Mouse (Mus musculus) lung, postnatal 4 days (tissue): ENCODE data around the gene Cacna1g.

ENCODE experiments used
- DNase-seq, 2 experiments: peaks; one replicate each; pipeline ENCODE4 v3.0.0; 2021

Gene Cacna1g

GRCm38 (mm10) chr11:94444829-94445228 is 29.2 kb downstream of the Cacna1g start:
- DNase-seq, result no peak

DNA sequence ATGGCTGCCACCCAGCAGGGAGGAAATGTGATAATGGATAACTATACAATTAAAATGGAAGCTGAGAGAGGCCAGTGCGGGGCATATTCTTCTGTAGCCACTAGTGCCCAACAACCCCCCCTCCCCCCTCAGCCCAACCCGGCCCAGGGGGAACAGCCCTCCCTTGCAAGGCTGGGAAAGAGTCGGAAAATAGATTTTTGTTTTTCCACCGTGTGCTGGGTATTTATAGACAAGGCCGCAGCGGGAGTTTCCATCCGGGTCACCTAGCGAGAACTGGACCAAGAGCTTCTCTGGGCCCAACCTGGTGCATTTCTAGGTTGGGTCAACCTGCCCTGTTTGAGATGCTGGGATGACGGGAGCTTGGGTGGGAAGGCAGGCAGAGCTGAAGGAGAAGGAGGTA is 32.2 kb downstream of the Cacna1g start:
- DNase-seq, result no peak

DNA sequence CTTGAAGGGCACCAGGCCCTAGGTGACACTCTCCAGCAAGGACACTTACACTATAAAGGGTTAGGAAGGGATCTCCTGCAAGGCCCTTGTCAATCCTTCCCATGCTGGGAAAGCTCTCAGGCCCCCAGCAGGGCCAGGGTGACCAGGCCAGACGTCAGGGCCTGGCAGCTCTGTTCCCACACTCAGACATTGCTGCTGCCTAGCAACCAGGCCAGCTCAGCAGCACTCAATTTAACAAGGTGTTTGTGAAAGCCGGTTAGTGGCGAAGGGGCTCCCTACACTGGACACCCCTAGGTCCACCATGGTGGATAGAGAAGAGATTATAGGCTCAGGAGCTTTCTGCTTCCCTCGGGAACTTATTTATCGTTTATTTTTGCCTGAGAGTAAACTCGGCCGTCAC is 32.9 kb downstream of the Cacna1g start:
- DNase-seq, result no peak

GRCm38 (mm10) chr11:94440421-94440820 is 33.6 kb downstream of the Cacna1g start:
- DNase-seq, result no peak

DNA sequence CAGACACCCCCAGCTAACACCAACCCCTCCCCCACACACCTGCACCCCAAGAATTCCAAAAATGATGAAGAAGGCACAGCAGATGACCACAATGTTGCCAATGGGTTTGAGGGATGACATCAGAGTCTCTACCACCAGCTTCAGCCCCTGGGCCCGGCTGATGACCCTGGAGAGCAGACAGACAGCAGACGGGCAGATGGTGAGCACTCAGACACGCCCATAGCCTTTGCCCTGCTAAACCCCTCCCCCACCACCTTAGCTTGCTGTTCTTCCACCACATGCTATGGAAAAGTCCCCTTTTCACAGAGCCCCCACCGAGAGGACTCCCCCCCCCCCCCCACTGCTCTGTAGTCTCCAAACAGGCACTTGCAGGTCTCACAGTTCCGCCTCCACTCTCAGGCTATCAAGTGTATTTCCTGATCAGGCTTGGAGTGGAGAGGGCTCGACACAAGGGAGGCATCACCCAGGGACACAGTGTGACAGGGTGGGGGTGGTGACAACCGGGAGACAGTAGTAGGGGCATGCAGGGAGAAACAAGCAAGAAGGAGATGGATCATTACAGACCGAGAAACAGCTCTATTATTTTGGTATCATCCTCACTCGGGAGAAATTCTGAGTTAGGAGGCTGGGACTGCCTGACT is 44.9 kb downstream of the Cacna1g start:
- no peak for DNase-seq

GRCm38 (mm10) chr11:94428091-94428835 is 45.7 kb downstream of the Cacna1g start:
- peak; percentile 85 to 94 for DNase-seq

DNA sequence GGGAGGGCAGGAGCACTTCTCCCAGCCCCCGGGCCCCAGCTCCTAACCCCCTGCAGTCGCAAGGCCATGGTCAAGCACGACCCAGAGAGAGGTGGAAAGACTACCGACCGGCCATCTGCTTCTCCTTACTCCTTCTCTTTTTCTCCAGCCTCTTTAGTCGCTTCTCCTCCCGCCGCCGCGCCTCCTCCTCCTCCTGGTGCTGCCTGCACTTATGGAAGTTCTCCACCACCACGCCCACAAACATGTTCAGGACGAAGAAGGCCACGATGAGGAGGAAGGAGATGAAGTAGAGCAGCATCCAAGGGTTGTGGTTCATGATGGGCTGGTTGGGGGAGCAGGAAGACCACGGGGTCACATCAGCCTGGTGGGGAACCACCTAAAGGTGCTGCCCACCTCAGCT is 48.3 kb downstream of the Cacna1g start:
- no peak for DNase-seq

DNA sequence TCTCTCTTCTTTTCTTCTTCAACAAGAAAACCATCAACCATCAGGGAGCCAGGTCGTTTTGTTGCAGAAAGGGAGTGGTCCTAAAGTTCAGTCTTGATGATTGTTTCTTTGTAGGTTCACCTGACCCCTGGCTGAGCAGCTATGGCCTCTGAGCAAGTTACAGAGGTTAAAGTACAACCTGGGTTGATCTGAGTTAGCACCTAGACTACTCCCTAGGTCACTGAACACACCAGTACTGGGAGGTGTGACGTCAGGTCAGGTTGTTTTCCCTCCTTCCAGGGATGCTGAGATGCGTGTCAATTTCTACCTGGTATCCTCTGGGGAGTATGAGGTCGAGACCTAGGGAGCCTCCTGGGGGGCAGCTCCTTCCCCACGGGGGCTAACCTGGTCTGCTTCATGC is 48.8 kb downstream of the Cacna1g start:
- DNase-seq, result no peak

DNA sequence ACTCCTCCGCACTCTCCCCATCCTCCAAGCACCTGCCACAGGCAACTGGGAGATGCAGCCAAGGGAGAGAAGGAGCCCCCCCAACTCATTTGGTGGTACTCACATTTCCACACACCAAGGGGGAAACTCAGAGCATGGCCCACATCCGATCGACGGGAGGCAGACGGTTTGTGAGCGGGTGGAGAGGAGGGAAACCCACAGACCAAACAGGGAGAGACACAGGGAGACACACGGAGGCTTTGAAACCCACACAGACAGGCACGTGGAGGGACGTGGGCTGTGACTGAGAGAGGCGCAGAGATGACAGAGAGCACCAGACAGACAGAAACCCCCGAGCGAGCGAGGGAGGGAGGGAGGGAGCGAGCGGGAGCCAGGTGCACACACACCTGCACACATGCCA is 49.6 kb downstream of the Cacna1g start:
- no peak for DNase-seq

GRCm38 (mm10) chr11:94423855-94424254 is 50.1 kb downstream of the Cacna1g start:
- no peak for DNase-seq

- DNase-seq, result peak in 1 of 2 experiments; percentile 13
Observed at GRCm38 (mm10) chr11:94420991-94421390, 53.0 kb downstream of the Cacna1g start.

DNA sequence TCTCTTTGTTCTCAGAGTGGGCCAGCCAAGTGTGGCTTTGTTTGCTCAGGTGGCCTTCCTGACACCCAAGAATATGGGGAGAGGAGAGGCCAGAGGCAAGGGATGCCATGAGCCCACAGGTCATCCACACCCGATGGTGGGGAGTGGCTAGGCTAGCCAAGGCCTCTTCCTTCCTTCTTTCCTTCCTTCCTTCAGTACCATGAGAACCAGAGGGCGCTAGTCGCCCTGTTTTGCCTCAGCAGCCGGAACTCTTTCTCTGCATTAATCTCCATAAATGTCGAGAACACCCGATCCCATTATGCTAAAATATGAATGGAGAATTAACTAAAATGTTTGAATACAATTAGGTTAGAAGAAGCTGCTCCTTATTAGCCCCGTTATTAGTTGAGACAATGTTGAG is 53.7 kb downstream of the Cacna1g start:
- peak; percentile 32 to 53 for DNase-seq

DNA sequence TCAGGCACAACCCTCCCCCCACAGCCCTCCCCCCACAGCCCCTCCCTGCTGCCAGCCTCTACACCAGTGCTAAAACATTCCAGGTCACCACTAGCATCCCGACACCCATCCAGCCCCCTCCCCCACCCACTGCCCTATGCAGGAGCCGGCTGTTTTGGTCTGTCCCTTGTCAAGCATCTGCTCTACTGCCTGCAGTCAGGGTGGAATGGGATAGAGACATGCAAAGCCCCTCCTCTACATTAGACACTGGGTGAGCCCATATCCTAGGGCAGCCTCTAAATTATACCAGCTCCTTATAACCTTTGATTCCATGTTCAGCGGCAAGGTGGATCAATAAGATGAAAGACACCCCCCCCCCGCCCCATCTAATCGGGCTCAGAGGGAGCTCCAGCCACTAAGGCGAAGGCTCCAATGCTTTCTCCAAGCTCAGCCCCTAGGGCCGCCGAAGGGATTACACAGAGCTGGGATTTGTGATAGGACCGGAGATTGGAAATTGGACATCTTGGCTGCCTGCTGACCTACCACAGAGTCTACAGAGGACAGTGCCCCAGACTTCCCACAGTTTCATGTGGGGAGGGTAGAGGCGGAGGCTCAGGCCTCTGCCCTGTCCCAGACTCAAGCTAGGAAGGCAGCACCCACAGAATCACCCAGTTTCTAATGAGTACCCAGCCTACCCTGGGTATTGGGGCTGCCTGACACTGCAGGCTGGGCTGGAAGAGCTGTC is 54.8 kb downstream of the Cacna1g start:
- peak in 1 of 2 experiments; percentile 17 for DNase-seq

DNA sequence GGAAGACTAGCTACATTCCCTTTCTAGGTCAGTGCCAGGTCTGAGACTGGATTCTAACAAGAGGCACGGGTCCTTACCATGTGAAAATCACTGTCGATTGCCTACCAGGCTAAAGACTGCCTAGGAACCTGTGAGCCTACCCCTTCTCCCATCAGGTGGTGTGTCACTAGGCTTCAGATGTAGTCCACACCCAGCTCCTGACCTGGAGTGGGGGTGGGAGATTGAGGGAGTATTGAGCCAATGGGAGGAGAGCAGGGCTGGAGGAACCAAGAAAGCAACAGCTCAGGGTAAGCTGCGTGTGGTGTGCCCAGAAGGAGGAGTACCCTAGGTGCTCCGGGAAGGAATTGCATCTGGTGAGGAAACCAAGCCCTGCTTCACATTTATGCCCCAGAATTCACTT is 60.0 kb downstream of the Cacna1g start:
- DNase-seq, result no peak

GRCm38 (mm10) chr11:94413516-94413915 is 60.5 kb downstream of the Cacna1g start:
- no peak for DNase-seq

GRCm38 (mm10) chr11:94412998-94413469 is 61.0 kb downstream of the Cacna1g start:
- no peak for DNase-seq

GRCm38 (mm10) chr11:94412562-94412961 is 61.4 kb downstream of the Cacna1g start:
- no peak for DNase-seq

DNA sequence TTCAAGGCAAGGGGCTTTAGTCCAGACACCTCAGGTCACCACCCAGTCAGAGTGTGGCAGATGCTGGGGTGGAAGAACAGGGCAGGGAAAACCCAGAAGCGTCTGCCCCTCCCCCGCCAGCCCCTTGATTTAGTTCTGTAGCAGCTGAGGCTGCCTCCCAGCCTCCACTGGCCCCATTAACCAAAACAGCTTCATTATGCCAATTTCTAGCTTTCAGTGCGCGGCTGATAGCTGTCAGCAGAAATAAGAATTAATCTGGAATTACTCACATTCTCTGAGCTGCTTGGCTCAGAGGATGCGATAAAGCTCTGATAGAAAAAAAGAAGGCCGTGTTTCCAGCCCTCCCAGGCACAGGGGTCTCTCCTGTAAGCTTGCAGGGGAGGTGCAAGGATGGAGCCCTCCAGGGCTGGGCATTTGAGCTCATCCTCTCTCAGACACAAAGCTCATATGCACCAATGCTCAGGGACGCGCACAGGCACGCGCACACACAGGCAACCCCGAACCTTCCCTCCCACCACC is 66.1 kb downstream of the Cacna1g start:
- DNase-seq, result no peak

GRCm38 (mm10) chr11:94405348-94405747 is 68.7 kb downstream of the Cacna1g start:
- DNase-seq, result no peak

- DNase-seq, result peak; percentile 79 to 86
Observed at GRCm38 (mm10) chr11:94404641-94405260, 69.2 kb downstream of the Cacna1g start.

DNA sequence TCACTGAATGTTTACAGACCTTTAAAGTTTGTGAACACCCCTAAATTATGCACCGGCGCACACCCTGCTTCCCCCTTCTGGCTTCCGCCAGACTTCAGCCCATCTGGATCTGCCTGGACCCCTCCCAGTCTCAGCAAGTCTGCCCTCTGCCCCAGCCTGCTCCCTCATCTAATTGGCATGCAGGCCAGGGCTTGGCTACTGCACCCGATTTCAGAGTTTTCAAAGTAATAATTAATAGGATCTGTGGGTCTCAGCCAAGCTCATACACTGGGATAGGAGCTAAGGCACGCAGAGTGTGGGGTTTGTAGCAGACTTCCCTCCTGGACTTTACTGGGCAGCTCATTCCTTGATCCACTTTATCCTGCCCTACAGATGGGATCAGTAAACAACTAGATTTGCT is 69.8 kb downstream of the Cacna1g start:
- DNase-seq, result peak in 1 of 2 experiments; percentile 44

DNA sequence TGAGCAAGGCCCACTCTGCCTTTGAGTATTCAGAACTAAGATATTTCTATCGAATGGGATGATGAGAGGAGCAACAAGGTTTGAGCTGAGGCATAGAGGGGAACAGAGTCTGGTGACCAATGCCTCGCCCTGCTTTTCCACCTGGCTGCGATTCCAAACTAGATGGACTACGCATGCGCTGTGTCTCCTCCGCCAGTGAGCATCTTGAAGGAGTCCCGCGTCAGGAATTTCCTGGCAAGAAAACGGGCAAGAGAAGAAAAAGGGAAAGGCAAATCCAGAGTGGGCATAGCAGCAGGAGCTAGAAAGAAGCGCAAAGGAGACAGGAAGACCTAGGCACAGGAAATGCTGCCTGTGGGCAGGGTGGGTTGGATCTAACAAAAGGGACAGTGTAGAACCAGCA is 70.2 kb downstream of the Cacna1g start:
- DNase-seq, result no peak

- no peak for DNase-seq
Observed at GRCm38 (mm10) chr11:94402731-94403130, 71.3 kb downstream of the Cacna1g start.
